Mouse (Mus musculus) neural tube, embryonic 12.5 days (tissue): ENCODE data around the gene Svep1. TPM values are rescaled to one million over a fixed set of nuclear protein-coding genes. Genes with fewer than 3 reads are reported as not detected.

Experiments
- ATAC-seq: fragments of 200-750 bp; cut with Nextera tagmentation; 2 replicates; pipeline ENCODE4 v1.8.0; 2017; ENCODE audit warnings: low read depth, mild to moderate bottlenecking, moderate TSS enrichment, moderate library complexity; ENCODE audit not compliant: low FRiP score
- H3K27ac ChIP-seq: fragments of 300-500 bp; sonication (generic); 2 replicates; pipeline ENCODE4 v1.5.1; 2016
- H3K27me3 ChIP-seq: fragments of 300-500 bp; sonication (generic); replicated peaks from 2 replicates; pipeline ENCODE4 v1.6.1; 2016; ENCODE audit warnings: mild to moderate bottlenecking
- H3K36me3 ChIP-seq: fragments of 300-500 bp; sonication (generic); 2 replicates; pipeline ENCODE4 v1.6.1; 2016; ENCODE audit warnings: mild to moderate bottlenecking
- H3K4me1 ChIP-seq: fragments of 300-500 bp; sonication (generic); 2 replicates; pipeline ENCODE4 v1.6.1; 2016
- H3K4me2 ChIP-seq: fragments of 300-500 bp; sonication (generic); replicated peaks from 2 replicates; pipeline ENCODE4 v1.6.1; 2016; ENCODE audit warnings: mild to moderate bottlenecking
- H3K4me3 ChIP-seq: fragments of 300-500 bp; sonication (generic); 2 replicates; pipeline ENCODE4 v1.5.1; 2016
- H3K9ac ChIP-seq: fragments of 300-500 bp; sonication (generic); 2 replicates; pipeline ENCODE4 v1.6.1; 2016; ENCODE audit warnings: mild to moderate bottlenecking
- H3K9me3 ChIP-seq: fragments of 300-500 bp; sonication (generic); 2 replicates; pipeline ENCODE4 v1.6.1; 2016; ENCODE audit warnings: mild to moderate bottlenecking
- WGBS: fragments of 180-500 bp; shearing (Covaris S2); methylation state at CpG from one replicate; pipeline ENCODE4 v1.1.7; 2016; 5-methylcytosine and 5-hydroxymethylcytosine counted together
- polyA plus RNA-seq: library from polyadenylated mRNA; unstranded; fragments of >200 nt; fragmentation: Nextera tagmentation; extraction: Ambion mirVana; gene quantifications from 2 replicates; pipeline ENCODE4 v1.2.1, GENCODE M21; 2016

Gene Svep1
- polyA plus RNA-seq, 1 experiment from 2014 or later = 1.6 TPM

GRCm38 (mm10) chr4:58196795-58197194, 9.9 kb downstream of the Svep1 start:
- WGBS = 72% methylated on average over 4 of the region's 4 CpGs
- H3K27me3 ChIP-seq = no peaks in the 10 kb centered on the region
- H3K4me3 ChIP-seq = no peak overlapping the region
- H3K4me1 ChIP-seq = no peaks in the 10 kb centered on the region
- no peak overlapping the region for H3K9ac ChIP-seq
- H3K36me3 ChIP-seq = no peaks in the 10 kb centered on the region
- ATAC-seq = no peak
- no peak overlapping the region for H3K27ac ChIP-seq
- H3K4me2 ChIP-seq = no peak overlapping the region
- no peaks in the 10 kb centered on the region for H3K9me3 ChIP-seq

- Histone ChIP-seq H3K36me3 (no peaks in the 10 kb centered on the region), H3K4me2 (no peak overlapping the region), H3K27me3 (no peaks in the 10 kb centered on the region), H3K4me3 (no peak overlapping the region), H3K4me1 (no peaks in the 10 kb centered on the region), H3K9ac (no peak overlapping the region), H3K9me3 (no peaks in the 10 kb centered on the region), H3K27ac (no peak overlapping the region)
- 92% methylated on average over 2 of the region's 2 CpGs for WGBS
- ATAC-seq = no peak
Measured at GRCm38 (mm10) chr4:58195936-58196335, 10.7 kb downstream of the Svep1 start.

- Histone ChIP-seq H3K4me1 (no peaks in the 10 kb centered on the region), H3K9ac (no peak overlapping the region), H3K27me3 (no peaks in the 10 kb centered on the region), H3K36me3 (no peaks in the 10 kb centered on the region), H3K4me3 (no peak overlapping the region), H3K27ac (no peak overlapping the region), H3K4me2 (no peak overlapping the region), H3K9me3 (no peaks in the 10 kb centered on the region)
- no peak for ATAC-seq
- WGBS = 67% methylated on average over 5 of the region's 5 CpGs
Measured at GRCm38 (mm10) chr4:58189281-58189680, 17.4 kb downstream of the Svep1 start.

GRCm38 (mm10) chr4:58185401-58185800, 21.3 kb downstream of the Svep1 start:
- Histone ChIP-seq H3K4me2 (no peak overlapping the region), H3K9ac (no peak overlapping the region), H3K27ac (no peak overlapping the region), H3K9me3 (no peaks in the 10 kb centered on the region), H3K36me3 (no peaks in the 10 kb centered on the region), H3K4me1 (no peaks in the 10 kb centered on the region), H3K27me3 (no peaks in the 10 kb centered on the region), H3K4me3 (no peak overlapping the region)
- ATAC-seq = no peak
- 83% methylated on average over 3 of the region's 3 CpGs for WGBS

- Histone ChIP-seq H3K36me3 (no peaks in the 10 kb centered on the region), H3K4me2 (no peak overlapping the region), H3K4me3 (no peak overlapping the region), H3K4me1 (no peaks in the 10 kb centered on the region), H3K9ac (no peak overlapping the region), H3K27me3 (no peaks in the 10 kb centered on the region), H3K27ac (no peak overlapping the region), H3K9me3 (no peaks in the 10 kb centered on the region)
- no peak for ATAC-seq
- WGBS = 87% methylated on average over 5 of the region's 5 CpGs
Measured at GRCm38 (mm10) chr4:58184681-58185341, 21.8 kb downstream of the Svep1 start.

- no peaks in the 10 kb centered on the region for H3K27me3 ChIP-seq
- no peaks in the 10 kb centered on the region for H3K9me3 ChIP-seq
- WGBS = 84% methylated on average over 4 of the region's 4 CpGs
- ATAC-seq = no peak
- H3K27ac ChIP-seq = no peak overlapping the region
- no peak overlapping the region for H3K4me3 ChIP-seq
- no peaks in the 10 kb centered on the region for H3K36me3 ChIP-seq
- H3K4me2 ChIP-seq = no peak overlapping the region
- H3K4me1 ChIP-seq = no peaks in the 10 kb centered on the region
- H3K9ac ChIP-seq = no peak overlapping the region
Measured at GRCm38 (mm10) chr4:58183897-58184296, 22.8 kb downstream of the Svep1 start.

GRCm38 (mm10) chr4:58178489-58178888, 28.2 kb downstream of the Svep1 start:
- Histone ChIP-seq H3K4me2 (no peak overlapping the region), H3K4me3 (no peak overlapping the region), H3K4me1 (no peaks in the 10 kb centered on the region), H3K36me3 (no peaks in the 10 kb centered on the region), H3K27me3 (no peaks in the 10 kb centered on the region), H3K9ac (no peak overlapping the region), H3K27ac (no peak overlapping the region), H3K9me3 (no peaks in the 10 kb centered on the region)
- 97% methylated on average over 6 of the region's 6 CpGs for WGBS
- ATAC-seq = no peak

GRCm38 (mm10) chr4:58177256-58177655, 29.4 kb downstream of the Svep1 start:
- no peaks in the 10 kb centered on the region for H3K27me3 ChIP-seq
- 84% methylated on average over 15 of the region's 15 CpGs for WGBS
- no peak overlapping the region for H3K9ac ChIP-seq
- H3K27ac ChIP-seq = no peak overlapping the region
- no peak overlapping the region for H3K4me3 ChIP-seq
- no peak overlapping the region for H3K4me2 ChIP-seq
- no peaks in the 10 kb centered on the region for H3K36me3 ChIP-seq
- H3K4me1 ChIP-seq = no peaks in the 10 kb centered on the region
- no peak for ATAC-seq
- H3K9me3 ChIP-seq = no peaks in the 10 kb centered on the region

GRCm38 (mm10) chr4:58174435-58174987, 32.1 kb downstream of the Svep1 start:
- Histone ChIP-seq H3K4me1 (no peaks in the 10 kb centered on the region), H3K36me3 (no peaks in the 10 kb centered on the region), H3K27me3 (no peaks in the 10 kb centered on the region), H3K4me3 (no peak overlapping the region), H3K4me2 (no peak overlapping the region), H3K27ac (no peak overlapping the region), H3K9ac (no peak overlapping the region), H3K9me3 (no peaks in the 10 kb centered on the region)
- ATAC-seq = no peak
- WGBS = 84% methylated on average over 4 of the region's 4 CpGs

GRCm38 (mm10) chr4:58173401-58173800, 33.3 kb downstream of the Svep1 start:
- Histone ChIP-seq H3K36me3 (no peaks in the 10 kb centered on the region), H3K27ac (no peak overlapping the region), H3K9ac (no peak overlapping the region), H3K9me3 (no peaks in the 10 kb centered on the region), H3K4me2 (no peak overlapping the region), H3K27me3 (no peaks in the 10 kb centered on the region), H3K4me3 (no peak overlapping the region), H3K4me1 (no peaks in the 10 kb centered on the region)
- ATAC-seq = no peak
- WGBS = 86% methylated on average over 6 of the region's 6 CpGs

GRCm38 (mm10) chr4:58170430-58170829, 36.2 kb downstream of the Svep1 start:
- no peaks in the 10 kb centered on the region for H3K27me3 ChIP-seq
- no peaks in the 10 kb centered on the region for H3K4me1 ChIP-seq
- 69% methylated on average over 5 of the region's 5 CpGs for WGBS
- no peak overlapping the region for H3K4me2 ChIP-seq
- no peaks in the 10 kb centered on the region for H3K36me3 ChIP-seq
- ATAC-seq = no peak
- H3K9me3 ChIP-seq = no peaks in the 10 kb centered on the region
- H3K4me3 ChIP-seq = no peak overlapping the region
- no peak overlapping the region for H3K9ac ChIP-seq
- H3K27ac ChIP-seq = no peak overlapping the region

GRCm38 (mm10) chr4:58169918-58170317, 36.7 kb downstream of the Svep1 start:
- no peak overlapping the region for H3K27ac ChIP-seq
- no peak overlapping the region for H3K4me3 ChIP-seq
- ATAC-seq = no peak
- H3K9me3 ChIP-seq = no peaks in the 10 kb centered on the region
- H3K36me3 ChIP-seq = no peaks in the 10 kb centered on the region
- no peak overlapping the region for H3K4me2 ChIP-seq
- no peaks in the 10 kb centered on the region for H3K27me3 ChIP-seq
- no peaks in the 10 kb centered on the region for H3K4me1 ChIP-seq
- no peak overlapping the region for H3K9ac ChIP-seq
- 71% methylated on average over 2 of the region's 2 CpGs for WGBS

- Histone ChIP-seq H3K4me1 (no peaks in the 10 kb centered on the region), H3K27me3 (no peaks in the 10 kb centered on the region), H3K9ac (no peak overlapping the region), H3K36me3 (no peaks in the 10 kb centered on the region), H3K27ac (no peak overlapping the region), H3K4me2 (no peak overlapping the region), H3K9me3 (no peaks in the 10 kb centered on the region), H3K4me3 (no peak overlapping the region)
- WGBS = 93% methylated on average over 5 of the region's 5 CpGs
- no peak for ATAC-seq
Measured at GRCm38 (mm10) chr4:58168366-58168765, 38.3 kb downstream of the Svep1 start.
